Mouse (Mus musculus) C2C12 (cell line): ENCODE results near the gene Krt13. TPM values are rescaled to one million over a fixed set of nuclear protein-coding genes. Genes with fewer than 3 reads are reported as not detected.

Experiments
- H3K27me3 ChIP-seq: one replicate; pipeline ENCODE4 v1.6.1; 2011; ENCODE audit not compliant: control insufficient read depth, insufficient read depth, insufficient read length
- H3K36me3 ChIP-seq: one replicate; pipeline ENCODE4 v1.6.1; 2011; ENCODE audit not compliant: control insufficient read depth, insufficient read depth
- H3K4me3 ChIP-seq: one replicate; pipeline ENCODE4 v1.5.1; 2011; ENCODE audit warnings: mild to moderate bottlenecking, control low read depth; ENCODE audit not compliant: poor library complexity, insufficient read depth, severe bottlenecking
- H3K79me2 ChIP-seq: one replicate; pipeline ENCODE4 v1.6.1; 2011; ENCODE audit not compliant: control insufficient read depth, insufficient read depth
- H3K79me3 ChIP-seq: one replicate; pipeline ENCODE4 v1.6.1; 2011; ENCODE audit warnings: low read depth, control low read depth
- H3ac ChIP-seq: one replicate; pipeline ENCODE3; 2011; ENCODE audit warnings: low read depth; ENCODE audit not compliant: control insufficient read depth, insufficient read length
- CEBPB ChIP-seq: IDR thresholded peaks from one replicate; pipeline ENCODE4 v1.6.1; 2011; ENCODE audit warnings: low read depth, mild to moderate bottlenecking, control low read depth, moderate library complexity
- CTCF ChIP-seq: IDR thresholded peaks from one replicate; pipeline ENCODE4 v1.5.1; 2011; ENCODE audit not compliant: control insufficient read depth, insufficient read depth, insufficient read length
- FOSL1 ChIP-seq: IDR thresholded peaks from one replicate; pipeline ENCODE4 v1.8.0; 2011; ENCODE audit warnings: mild to moderate bottlenecking, low read length; ENCODE audit not compliant: poor library complexity, insufficient read depth, severe bottlenecking
- MAX ChIP-seq: IDR thresholded peaks from one replicate; pipeline ENCODE4 v1.6.1; 2011; ENCODE audit warnings: mild to moderate bottlenecking, control low read depth
- MYOD1 ChIP-seq: IDR thresholded peaks from one replicate; pipeline ENCODE4 v1.6.1; 2011; ENCODE audit warnings: low read depth; ENCODE audit not compliant: control insufficient read depth, insufficient read length
- MYOG ChIP-seq: IDR thresholded peaks from one replicate; pipeline ENCODE4 v1.6.1; 2011; ENCODE audit not compliant: control insufficient read depth, insufficient read length; ENCODE audit errors: extremely low read depth
- USF1 ChIP-seq: IDR thresholded peaks from one replicate; pipeline ENCODE4 v1.6.1; 2011; ENCODE audit warnings: low read depth, mild to moderate bottlenecking, control low read depth, moderate library complexity
- long read RNA-seq, 2 experiments: library from polyadenylated mRNA; unstranded; transcript quantifications; one replicate each; pipeline ENCODE4 v2.0.0; 2019 to 2020
- polyA plus RNA-seq: library from polyadenylated mRNA; unstranded; fragments of >200 nt; fragmentation: generic; extraction: Trizol; gene quantifications from one replicate; pipeline ENCODE4 v1.2.1, GENCODE M21; 2012; ENCODE audit warnings: missing spikeins

Gene Krt13
- 20.0 TPM for polyA plus RNA-seq
- long read RNA-seq, experiment 1, partial matches to known transcripts, result 1 of 11 reads
- long read RNA-seq, experiment 1, other reads (novel, unspliced or antisense), result 9 of 11 reads
- long read RNA-seq, experiment 2, partial matches to known transcripts, result 9 of 23 reads
- long read RNA-seq, experiment 2, other reads (novel, unspliced or antisense), result 12 of 23 reads

- Histone ChIP-seq H3ac (no peak within 1 kb of the TSS), H3K79me2 (no peaks in the 10 kb centered on the region), H3K4me3 (no peak within 1 kb of the TSS), H3K36me3 (no peaks in the 10 kb centered on the region), H3K79me3 (no peaks in the 10 kb centered on the region), H3K27me3 (no peaks in the 10 kb centered on the region)
- no peak for TF ChIP-seq MAX
Observed at GRCm38 (mm10) chr11:100121466-100121865, at the start of gene Krt13. Gene Krt13, minus strand, starts transcription at chr11:100121566.

- H3K79me3 ChIP-seq, result no peaks in the 10 kb centered on the region
- TF ChIP-seq CTCF (peak; percentile 88), USF1 (no peak)
- no peaks in the 10 kb centered on the region for H3K36me3 ChIP-seq
- H3K79me2 ChIP-seq, result no peaks in the 10 kb centered on the region
- no peak overlapping the region for H3ac ChIP-seq
- no peak overlapping the region for H3K4me3 ChIP-seq
- no peaks in the 10 kb centered on the region for H3K27me3 ChIP-seq
Observed at GRCm38 (mm10) chr11:100168765-100169762, 47.7 kb upstream of the Krt13 start.

- no peaks in the 10 kb centered on the region for H3K79me2 ChIP-seq
- no peaks in the 10 kb centered on the region for H3K79me3 ChIP-seq
- H3ac ChIP-seq, result no peak overlapping the region
- TF ChIP-seq USF1, result no peak
- TF ChIP-seq MYOD1, result no peak
- TF ChIP-seq MAX, result no peak
- no peak for TF ChIP-seq CTCF
- no peak for TF ChIP-seq CEBPB
- no peak for TF ChIP-seq MYOG
- no peak for TF ChIP-seq FOSL1
- H3K36me3 ChIP-seq, result no peaks in the 10 kb centered on the region
- no peak overlapping the region for H3K4me3 ChIP-seq
- H3K27me3 ChIP-seq, result no peaks in the 10 kb centered on the region
Observed at GRCm38 (mm10) chr11:100168071-100168470, 46.7 kb upstream of the Krt13 start.

- Histone ChIP-seq H3K79me2 (no peaks in the 10 kb centered on the region), H3K79me3 (no peaks in the 10 kb centered on the region), H3K4me3 (no peak overlapping the region), H3K27me3 (no peaks in the 10 kb centered on the region), H3ac (no peak overlapping the region), H3K36me3 (no peaks in the 10 kb centered on the region)
- TF ChIP-seq CTCF (no peak), MAX (no peak), MYOG (no peak), USF1 (no peak), FOSL1 (no peak), MYOD1 (no peak), CEBPB (no peak)
Observed at GRCm38 (mm10) chr11:100164392-100164791, 43.0 kb upstream of the Krt13 start.

GRCm38 (mm10) chr11:100157908-100158477 is 36.6 kb upstream of the Krt13 start:
- Histone ChIP-seq H3K79me3 (no peaks in the 10 kb centered on the region), H3K36me3 (no peaks in the 10 kb centered on the region), H3K4me3 (no peak overlapping the region), H3ac (no peak overlapping the region), H3K79me2 (no peaks in the 10 kb centered on the region), H3K27me3 (no peaks in the 10 kb centered on the region)
- TF ChIP-seq MAX (no peak), FOSL1 (no peak), MYOG (no peak), MYOD1 (no peak), CEBPB (no peak), CTCF (no peak), USF1 (no peak)
